Mouse (Mus musculus) kidney, embryonic 15.5 days (tissue): ENCODE results near the gene Oaz1. TPM values are rescaled to one million over a fixed set of nuclear protein-coding genes. Genes with fewer than 3 reads are reported as not detected.

Experiments used
- ATAC-seq: fragments of 200-750 bp; cut with Nextera tagmentation; replicated peaks from 2 replicates; pipeline ENCODE4 v1.8.0; 2017; ENCODE audit warnings: moderate TSS enrichment; ENCODE audit not compliant: low FRiP score
- H3K27ac ChIP-seq: fragments of 300-500 bp; sonication (generic); 2 replicates; pipeline ENCODE4 v1.5.1; 2015; ENCODE audit warnings: mild to moderate bottlenecking, inconsistent platforms
- H3K27me3 ChIP-seq: fragments of 300-500 bp; sonication (generic); 2 replicates; pipeline ENCODE4 v1.6.1; 2015; ENCODE audit warnings: inconsistent platforms
- H3K36me3 ChIP-seq: fragments of 300-500 bp; sonication (generic); 2 replicates; pipeline ENCODE4 v1.6.1; 2015; ENCODE audit warnings: inconsistent platforms
- H3K4me1 ChIP-seq: fragments of 300-500 bp; sonication (generic); 2 replicates; pipeline ENCODE4 v1.6.1; 2015; ENCODE audit warnings: inconsistent platforms
- H3K4me2 ChIP-seq: fragments of 300-500 bp; sonication (generic); 2 replicates; pipeline ENCODE4 v1.6.1; 2015; ENCODE audit warnings: moderate library complexity, mild to moderate bottlenecking, inconsistent platforms
- H3K4me3 ChIP-seq: fragments of 300-500 bp; sonication (generic); replicated peaks from 2 replicates; pipeline ENCODE4 v1.5.1; 2015; ENCODE audit warnings: mild to moderate bottlenecking, inconsistent platforms
- H3K9ac ChIP-seq: fragments of 300-500 bp; sonication (generic); 2 replicates; pipeline ENCODE4 v1.6.1; 2015; ENCODE audit warnings: mild to moderate bottlenecking, inconsistent platforms
- H3K9me3 ChIP-seq: fragments of 300-500 bp; sonication (generic); replicated peaks from 2 replicates; pipeline ENCODE4 v1.6.1; 2016; ENCODE audit warnings: inconsistent platforms
- WGBS: fragments of 180-500 bp; shearing (Covaris S2); methylation state at CpG from one replicate; pipeline ENCODE4 v1.1.7; 2015; ENCODE audit warnings: mixed read lengths; 5-methylcytosine and 5-hydroxymethylcytosine counted together
- polyA plus RNA-seq: library from polyadenylated mRNA; unstranded; fragments of >200 nt; fragmentation: Nextera tagmentation; extraction: Ambion mirVana; gene quantifications from 2 replicates; pipeline ENCODE4 v1.2.1, GENCODE M21; 2015

The Oaz1 gene
- polyA plus RNA-seq, 1 experiment from 2014 or later = 1,739 TPM

DNA sequence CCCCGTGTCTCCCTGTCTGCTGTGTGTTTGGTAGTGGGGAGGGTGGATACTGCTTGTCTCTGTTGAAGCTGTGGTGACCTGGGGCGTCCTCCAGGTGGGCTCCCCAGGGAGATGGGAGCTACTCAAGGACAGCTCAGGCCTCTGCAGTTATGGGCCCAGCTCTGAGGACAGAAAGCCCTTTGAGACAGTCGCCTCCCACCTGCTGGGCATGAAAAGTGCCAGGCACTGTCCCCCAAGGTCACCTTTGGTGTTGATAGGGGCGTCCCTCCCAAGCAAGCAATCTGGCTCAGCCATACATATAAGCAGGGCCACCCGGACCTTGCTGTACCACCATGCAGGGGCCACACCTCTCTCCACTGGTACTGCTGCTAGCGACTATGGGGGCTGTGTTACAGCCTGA is 21.5 kb upstream of the Oaz1 start, which contains the start of gene Amh:
TSS of gene Amh (plus strand) at position 328 of the 400 bp plus-strand sequence.
- Histone ChIP-seq H3K27me3 (peaks cover 10% of the 10 kb centered on the region), H3K9ac (peak within 1 kb of the TSS; percentile 15; the same call in 1 of the 2 replicates), H3K27ac (no peak within 1 kb of the TSS), H3K4me3 (no peak within 1 kb of the TSS), H3K4me2 (no peak within 1 kb of the TSS), H3K4me1 (peaks cover 55% of the 10 kb centered on the region), H3K36me3 (peaks cover 54% of the 10 kb centered on the region), H3K9me3 (no peaks in the 10 kb centered on the region)
- 70% methylated on average over 6 of the region's 6 CpGs for WGBS
- no peak for ATAC-seq

DNA sequence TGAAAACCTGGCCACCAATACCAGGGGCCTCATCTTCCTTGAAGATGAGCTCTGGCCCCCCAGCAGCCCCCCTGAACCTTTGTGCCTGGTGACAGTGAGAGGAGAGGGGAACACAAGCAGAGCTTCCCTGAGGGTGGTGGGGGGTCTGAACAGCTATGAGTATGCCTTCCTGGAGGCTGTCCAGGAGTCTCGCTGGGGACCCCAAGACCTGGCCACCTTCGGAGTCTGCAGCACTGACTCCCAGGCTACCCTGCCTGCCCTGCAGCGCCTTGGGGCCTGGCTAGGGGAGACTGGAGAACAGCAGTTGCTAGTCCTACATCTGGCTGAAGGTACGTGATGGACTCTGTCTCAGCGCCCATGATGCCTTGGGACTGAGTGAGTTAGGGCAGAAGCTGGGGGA is 21.1 kb upstream of the Oaz1 start:
- ATAC-seq = no peak

DNA sequence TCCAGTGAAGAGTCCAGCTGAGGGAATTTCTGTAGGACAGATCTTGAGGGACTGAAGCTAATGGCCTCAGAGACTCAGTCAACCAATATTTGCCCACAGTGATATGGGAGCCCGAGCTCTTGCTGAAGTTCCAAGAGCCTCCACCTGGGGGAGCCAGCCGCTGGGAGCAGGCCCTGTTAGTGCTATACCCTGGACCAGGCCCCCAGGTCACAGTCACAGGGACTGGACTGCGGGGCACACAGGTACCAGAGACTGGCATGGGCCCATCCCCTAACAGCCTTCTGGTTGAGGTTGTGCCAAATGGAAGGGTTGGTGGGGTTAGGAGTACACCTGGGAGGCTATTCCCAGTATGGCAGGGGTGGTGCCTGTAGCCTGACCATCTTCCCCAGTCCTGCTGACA is 20.5 kb upstream of the Oaz1 start:
- Histone ChIP-seq H3K4me3 (no peak overlapping the region), H3K4me1 (peaks cover 56% of the 10 kb centered on the region), H3K9ac (no peak overlapping the region), H3K4me2 (no peak overlapping the region), H3K9me3 (no peaks in the 10 kb centered on the region), H3K27ac (no peak overlapping the region), H3K36me3 (peaks cover 45% of the 10 kb centered on the region), H3K27me3 (peaks cover 16% of the 10 kb centered on the region)
- 18% methylated on average over 3 of the region's 3 CpGs for WGBS
- peak; percentile 40 for ATAC-seq

More for the DNA sequence above, 21.1 kb upstream of the Oaz1 start:
- Histone ChIP-seq H3K27ac (no peak overlapping the region), H3K4me1 (peaks cover 55% of the 10 kb centered on the region), H3K36me3 (peaks cover 51% of the 10 kb centered on the region), H3K9me3 (no peaks in the 10 kb centered on the region), H3K9ac (peak overlapping the region; percentile 15; the same call in 1 of the 2 replicates), H3K27me3 (peaks cover 13% of the 10 kb centered on the region), H3K4me3 (no peak overlapping the region), H3K4me2 (no peak overlapping the region)
- 76% methylated on average over 5 of the region's 5 CpGs for WGBS

DNA sequence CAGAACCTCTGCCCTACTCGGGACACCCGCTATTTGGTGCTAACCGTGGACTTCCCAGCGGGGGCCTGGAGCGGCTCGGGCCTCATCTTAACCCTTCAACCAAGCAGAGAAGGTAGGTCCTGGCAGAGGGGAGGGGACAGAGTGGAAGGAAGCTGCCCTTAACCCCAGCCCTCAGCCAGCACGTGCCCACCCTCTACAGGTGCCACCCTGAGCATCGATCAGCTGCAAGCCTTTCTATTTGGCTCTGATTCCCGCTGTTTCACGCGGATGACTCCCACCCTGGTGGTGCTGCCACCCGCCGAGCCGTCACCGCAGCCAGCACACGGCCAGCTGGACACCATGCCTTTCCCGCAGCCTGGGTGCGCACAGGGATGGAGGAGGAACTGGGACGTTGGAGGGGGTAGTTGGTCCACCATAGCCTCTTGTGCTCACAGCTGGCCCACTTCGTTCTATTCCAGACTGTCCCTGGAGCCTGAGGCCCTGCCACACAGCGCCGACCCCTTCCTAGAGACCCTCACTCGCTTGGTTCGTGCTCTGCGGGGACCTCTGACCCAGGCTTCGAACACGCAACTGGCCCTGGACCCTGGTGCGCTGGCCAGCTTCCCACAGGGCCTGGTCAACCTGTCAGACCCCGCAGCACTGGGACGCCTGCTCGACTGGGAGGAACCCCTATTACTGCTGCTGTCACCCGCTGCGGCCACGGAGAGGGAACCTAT is 20.0 kb upstream of the Oaz1 start:
- H3K27ac ChIP-seq = peak overlapping the region; percentile 86
- peak; percentile 4 for ATAC-seq
- WGBS = 43% methylated on average over 34 of the region's 34 CpGs

DNA sequence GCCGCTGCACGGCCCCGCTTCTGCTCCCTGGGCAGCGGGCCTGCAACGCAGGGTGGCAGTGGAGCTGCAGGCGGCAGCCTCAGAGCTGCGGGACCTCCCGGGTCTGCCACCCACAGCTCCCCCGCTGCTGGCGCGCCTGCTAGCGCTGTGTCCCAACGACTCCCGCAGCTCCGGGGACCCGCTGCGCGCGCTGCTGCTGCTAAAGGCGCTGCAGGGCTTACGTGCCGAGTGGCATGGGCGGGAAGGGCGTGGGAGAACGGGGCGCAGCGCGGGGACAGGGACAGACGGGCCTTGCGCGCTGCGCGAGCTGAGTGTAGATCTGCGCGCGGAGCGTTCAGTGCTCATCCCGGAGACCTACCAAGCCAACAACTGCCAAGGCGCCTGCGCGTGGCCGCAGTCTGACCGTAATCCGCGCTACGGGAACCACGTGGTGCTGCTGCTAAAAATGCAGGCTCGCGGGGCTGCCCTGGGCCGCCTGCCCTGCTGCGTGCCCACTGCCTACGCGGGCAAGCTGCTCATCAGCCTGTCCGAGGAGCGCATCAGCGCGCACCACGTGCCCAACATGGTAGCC is 19.3 kb upstream of the Oaz1 start:
- WGBS = under 1% methylated on average over 58 of the region's 58 CpGs
- H3K27ac ChIP-seq = peak overlapping the region; percentile 86
- H3K4me2 ChIP-seq = peak overlapping the region; percentile 92
- H3K4me1 ChIP-seq = peaks cover 54% of the 10 kb centered on the region
- no peaks in the 10 kb centered on the region for H3K9me3 ChIP-seq
- H3K4me3 ChIP-seq = peak overlapping the region; percentile 52
- peak overlapping the region; percentile 65 for H3K9ac ChIP-seq
- peaks cover 33% of the 10 kb centered on the region for H3K36me3 ChIP-seq
- peaks cover 16% of the 10 kb centered on the region for H3K27me3 ChIP-seq
- peak; percentile 55 for ATAC-seq

More for the DNA sequence above, 20.0 kb upstream of the Oaz1 start:
- Histone ChIP-seq H3K9me3 (no peaks in the 10 kb centered on the region), H3K4me3 (peak overlapping the region; percentile 52), H3K36me3 (peaks cover 40% of the 10 kb centered on the region), H3K4me1 (peaks cover 53% of the 10 kb centered on the region), H3K9ac (peak overlapping the region; percentile 65), H3K27me3 (peaks cover 16% of the 10 kb centered on the region), H3K4me2 (peak overlapping the region; percentile 92)

GRCm38 (mm10) chr10:80808099-80808984 is 18.1 kb upstream of the Oaz1 start:
- Histone ChIP-seq H3K36me3 (peaks cover 21% of the 10 kb centered on the region), H3K9me3 (no peaks in the 10 kb centered on the region), H3K4me2 (peak overlapping the region; percentile 92), H3K27ac (peak overlapping the region; percentile 86), H3K9ac (peak overlapping the region; percentile 44), H3K27me3 (peaks cover 18% of the 10 kb centered on the region), H3K4me3 (peak overlapping the region; percentile 52), H3K4me1 (peaks cover 58% of the 10 kb centered on the region)
- 13% methylated on average over 40 of the region's 40 CpGs for WGBS
- ATAC-seq = no peak

DNA sequence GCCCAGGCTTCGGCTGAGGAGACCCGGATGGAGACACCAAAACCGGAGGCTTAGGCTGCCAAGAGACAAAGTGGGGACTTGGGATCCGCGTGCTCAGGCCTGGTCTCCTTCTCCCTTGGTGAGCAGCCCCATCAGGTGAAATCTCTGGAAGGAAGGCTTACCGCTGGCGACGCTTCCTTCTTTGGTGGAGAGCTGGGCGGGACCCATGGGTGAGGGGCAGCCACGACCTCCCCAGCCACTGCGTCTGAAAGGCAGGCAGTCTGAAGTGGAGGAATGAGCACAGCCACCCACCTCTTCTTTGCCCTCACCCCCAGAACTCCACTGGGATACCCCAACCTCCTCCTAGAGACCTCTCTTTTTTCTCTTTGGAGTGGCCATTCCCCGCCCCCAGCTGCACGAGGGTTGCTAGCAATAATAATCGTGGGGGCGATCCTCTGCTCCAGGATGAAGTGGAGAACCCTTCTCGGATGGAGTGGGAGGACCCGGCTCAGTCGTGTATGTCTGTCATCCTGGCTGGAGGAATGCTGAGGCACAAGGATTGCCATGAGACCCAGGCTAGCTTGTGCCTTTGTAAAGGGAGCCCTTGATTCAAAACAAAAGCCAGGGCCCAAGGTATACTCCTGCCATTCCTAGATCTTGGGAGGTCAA is 17.3 kb upstream of the Oaz1 start:
- H3K36me3 ChIP-seq = peaks cover 14% of the 10 kb centered on the region
- H3K27ac ChIP-seq = peak overlapping the region; percentile 86
- 5% methylated on average over 18 of the region's 18 CpGs for WGBS
- H3K4me1 ChIP-seq = peaks cover 58% of the 10 kb centered on the region
- no peaks in the 10 kb centered on the region for H3K9me3 ChIP-seq
- H3K4me3 ChIP-seq = peak overlapping the region; percentile 52
- peaks cover 21% of the 10 kb centered on the region for H3K27me3 ChIP-seq
- ATAC-seq = no peak
- H3K4me2 ChIP-seq = peak overlapping the region; percentile 92
- H3K9ac ChIP-seq = peak overlapping the region; percentile 44

DNA sequence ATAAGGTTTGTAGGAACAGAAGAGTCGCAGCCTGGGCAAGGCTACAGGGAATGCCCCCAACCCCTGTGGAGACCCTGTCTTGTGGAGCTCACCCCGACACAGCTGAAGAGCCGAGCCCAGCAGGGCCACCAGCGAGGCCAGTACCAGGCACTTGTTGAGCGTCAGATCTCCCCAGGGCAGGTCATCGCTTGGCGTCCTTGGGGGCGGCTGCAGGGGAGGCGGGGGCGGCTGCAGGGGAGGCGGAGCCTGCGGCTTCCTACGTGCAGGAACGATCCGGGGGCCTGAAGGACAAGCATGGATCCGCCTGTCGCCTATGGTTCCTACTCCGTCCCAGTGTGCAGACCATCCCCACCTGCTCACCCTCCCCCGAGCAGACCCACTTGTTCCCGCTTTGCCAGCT is 16.4 kb upstream of the Oaz1 start:
- Histone ChIP-seq H3K36me3 (peaks cover 4% of the 10 kb centered on the region), H3K27me3 (peaks cover 21% of the 10 kb centered on the region), H3K4me2 (peak overlapping the region; percentile 50), H3K4me1 (peaks cover 56% of the 10 kb centered on the region), H3K9me3 (no peaks in the 10 kb centered on the region), H3K9ac (0 out of 2 replicates have a peak overlapping the region, but pooled peaks have one; percentile 15), H3K27ac (no peak overlapping the region), H3K4me3 (peak overlapping the region; percentile 21)
- 4% methylated on average over 20 of the region's 20 CpGs for WGBS
- ATAC-seq = no peak

- no peaks in the 10 kb centered on the region for H3K36me3 ChIP-seq
- H3K4me3 ChIP-seq = no peak overlapping the region
- no peaks in the 10 kb centered on the region for H3K9me3 ChIP-seq
- peaks cover 14% of the 10 kb centered on the region; the same call in 1 of the 2 replicates for H3K27me3 ChIP-seq
- H3K27ac ChIP-seq = no peak overlapping the region
- H3K4me2 ChIP-seq = no peak overlapping the region
- 24% methylated on average over 5 of the region's 5 CpGs for WGBS
- ATAC-seq = no peak
- peaks cover 35% of the 10 kb centered on the region for H3K4me1 ChIP-seq
- no peak overlapping the region for H3K9ac ChIP-seq
Observed at GRCm38 (mm10) chr10:80812391-80813041, 13.9 kb upstream of the Oaz1 start.

- Histone ChIP-seq H3K4me3 (no peak within 1 kb of the TSS), H3K9ac (no peak within 1 kb of the TSS), H3K4me2 (no peak within 1 kb of the TSS), H3K9me3 (no peaks in the 10 kb centered on the region), H3K27ac (no peak within 1 kb of the TSS), H3K36me3 (no peaks in the 10 kb centered on the region), H3K4me1 (peaks cover 27% of the 10 kb centered on the region), H3K27me3 (peaks cover 14% of the 10 kb centered on the region; the same call in 1 of the 2 replicates)
- ATAC-seq = no peak
- 71% methylated on average over 4 of the region's 4 CpGs for WGBS
Observed at GRCm38 (mm10) chr10:80813366-80813765, 13.1 kb upstream of the Oaz1 start, which contains the start of gene Jsrp1. Gene Jsrp1, minus strand, starts transcription at chr10:80813498.

DNA sequence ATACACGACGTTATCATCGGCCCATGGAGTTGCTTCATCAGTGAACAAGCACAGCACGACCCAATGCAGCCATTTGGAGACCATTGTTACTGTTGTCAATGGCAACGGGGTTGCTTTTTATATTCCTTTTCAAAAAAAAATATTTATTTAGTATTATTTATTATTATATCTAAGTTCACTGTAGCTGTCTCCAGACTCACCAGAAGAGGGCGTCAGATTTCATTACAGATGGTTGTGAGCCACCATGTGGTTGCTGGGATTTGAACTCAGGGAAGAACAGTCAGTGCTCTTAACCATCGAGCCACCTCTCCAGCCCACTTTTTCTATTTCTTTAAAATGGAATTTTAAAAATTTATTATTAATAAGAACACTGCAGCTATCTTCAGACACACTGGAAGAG is 11.7 kb upstream of the Oaz1 start:
- no peak overlapping the region for H3K9ac ChIP-seq
- peaks cover 13% of the 10 kb centered on the region for H3K4me1 ChIP-seq
- H3K4me3 ChIP-seq = no peak overlapping the region
- no peak for ATAC-seq
- no peak overlapping the region for H3K27ac ChIP-seq
- H3K27me3 ChIP-seq = peaks cover 13% of the 10 kb centered on the region; the same call in 1 of the 2 replicates
- WGBS = 67% methylated on average over 7 of the region's 7 CpGs
- H3K9me3 ChIP-seq = no peaks in the 10 kb centered on the region
- no peaks in the 10 kb centered on the region for H3K36me3 ChIP-seq
- H3K4me2 ChIP-seq = no peak overlapping the region
